Mouse (Mus musculus): ENCODE data around the gene Mrgprf.

Mrgprf gene

DNA sequence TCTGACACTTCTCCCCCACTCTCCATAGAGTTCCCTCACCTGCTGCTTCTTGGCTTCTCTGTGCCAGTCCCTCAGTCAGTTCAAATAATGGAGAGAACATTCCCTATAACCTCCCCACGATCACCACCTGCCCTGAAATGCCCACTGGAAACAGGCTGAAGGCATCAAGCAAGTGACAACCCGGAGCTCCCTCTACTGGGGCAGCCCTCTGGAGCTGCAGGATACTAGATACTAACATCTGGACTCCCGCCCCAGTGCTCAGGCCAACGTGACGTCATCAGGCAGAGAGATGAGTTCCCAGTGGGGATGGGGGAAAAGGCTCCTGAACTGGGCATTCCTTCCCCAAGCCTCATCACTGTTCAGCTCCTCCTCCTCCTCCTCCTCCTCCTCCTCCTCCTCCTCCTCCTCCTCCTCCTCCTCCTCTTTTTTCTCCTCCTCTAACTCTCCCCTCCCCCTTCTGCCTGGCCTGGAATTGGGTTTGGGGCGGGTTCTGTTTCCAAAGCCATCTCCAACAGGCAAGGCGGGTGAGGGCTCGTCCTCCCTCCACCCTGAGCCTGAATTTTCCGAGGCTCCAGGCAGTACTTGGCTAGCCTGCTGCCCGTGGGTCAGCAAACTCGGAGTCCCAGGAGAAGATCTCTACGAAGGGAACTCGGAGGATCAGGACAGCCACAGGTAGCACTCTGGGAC is at the start of gene Mrgprf:
Gene Mrgprf (plus strand): TSS at position 508 of the 687 bp plus-strand sequence.
- TF ChIP-seq POU5F1 (IDR thresholded peaks at IDR 0.05; ENCODE audit: borderline replicate concordance, low read length): no peak
- TF ChIP-seq NANOG (IDR thresholded peaks at IDR 0.05; ENCODE audit: borderline replicate concordance, low read length): no peak
- no peak for TF ChIP-seq CTCF (conservative IDR thresholded peaks at IDR 0.05; ENCODE audit: low read length)
- no peaks in the 10 kb centered on the region for H3K36me3 ChIP-seq (ENCODE audit: insufficient read depth, low read length)
- peaks cover 32% of the 10 kb centered on the region for H3K4me1 ChIP-seq (replicated peaks; ENCODE audit: low read depth, low read length)
- no peak within 1 kb of the TSS for H3K4me3 ChIP-seq (replicated peaks; ENCODE audit: low read length)
- H3K9me3 ChIP-seq (ENCODE audit: low read length): no peaks in the 10 kb centered on the region
- H3K27me3 ChIP-seq (ENCODE audit: insufficient read depth, low read length): no peaks in the 10 kb centered on the region

DNA sequence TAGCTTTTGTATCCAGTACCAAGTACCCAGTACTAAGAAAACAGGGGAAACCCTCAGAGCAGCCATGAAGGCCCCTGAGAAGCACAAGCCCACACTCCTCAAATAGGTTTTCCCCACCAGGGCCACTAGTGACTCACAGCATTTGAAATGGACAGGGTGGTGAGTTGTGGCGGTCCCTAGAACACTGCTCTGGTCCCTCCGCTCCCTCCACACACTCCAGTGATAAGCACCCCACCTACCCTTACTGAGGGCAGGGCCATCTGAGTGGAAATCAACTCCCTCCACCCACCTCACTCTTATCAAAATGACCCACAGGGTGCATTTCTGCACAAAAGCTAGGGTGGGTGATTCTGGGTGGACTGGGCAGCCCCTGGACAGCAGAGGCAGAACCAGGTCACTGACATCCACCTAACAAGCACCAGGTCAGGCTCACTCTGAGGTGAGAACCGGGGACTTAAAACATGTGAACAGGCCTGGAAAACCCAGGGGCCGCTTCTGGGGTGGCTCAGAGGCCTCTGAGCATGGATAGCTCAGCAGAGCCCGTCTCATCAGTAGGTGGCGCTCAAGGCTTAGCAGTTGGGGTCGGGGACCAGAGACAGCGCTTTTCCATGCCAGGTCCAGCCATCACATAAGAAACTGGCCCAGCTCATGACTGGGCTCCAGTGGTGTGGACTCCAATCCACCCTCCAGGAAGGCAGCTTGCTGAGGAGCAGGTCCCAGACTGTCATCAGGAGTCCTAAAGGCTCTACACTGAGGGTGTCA is 47.7 kb upstream of the Mrgprf start:
- Histone ChIP-seq H3K4me3 (replicated peaks; ENCODE audit: low read length) (no peak overlapping the region), H3K9me3 (ENCODE audit: low read length) (0 out of 2 replicates have a peak, but pooled peaks cover 5% of the 10 kb centered on the region), H3K27me3 (ENCODE audit: insufficient read depth, low read length) (no peaks in the 10 kb centered on the region), H3K4me1 (replicated peaks; ENCODE audit: low read depth, low read length) (peaks cover 11% of the 10 kb centered on the region), H3K36me3 (ENCODE audit: insufficient read depth, low read length) (peaks cover 61% of the 10 kb centered on the region)
- TF ChIP-seq NANOG (IDR thresholded peaks at IDR 0.05; ENCODE audit: borderline replicate concordance, low read length) (no peak), CTCF (conservative IDR thresholded peaks at IDR 0.05; ENCODE audit: low read length) (peak; percentile 61), POU5F1 (IDR thresholded peaks at IDR 0.05; ENCODE audit: borderline replicate concordance, low read length) (no peak)

DNA sequence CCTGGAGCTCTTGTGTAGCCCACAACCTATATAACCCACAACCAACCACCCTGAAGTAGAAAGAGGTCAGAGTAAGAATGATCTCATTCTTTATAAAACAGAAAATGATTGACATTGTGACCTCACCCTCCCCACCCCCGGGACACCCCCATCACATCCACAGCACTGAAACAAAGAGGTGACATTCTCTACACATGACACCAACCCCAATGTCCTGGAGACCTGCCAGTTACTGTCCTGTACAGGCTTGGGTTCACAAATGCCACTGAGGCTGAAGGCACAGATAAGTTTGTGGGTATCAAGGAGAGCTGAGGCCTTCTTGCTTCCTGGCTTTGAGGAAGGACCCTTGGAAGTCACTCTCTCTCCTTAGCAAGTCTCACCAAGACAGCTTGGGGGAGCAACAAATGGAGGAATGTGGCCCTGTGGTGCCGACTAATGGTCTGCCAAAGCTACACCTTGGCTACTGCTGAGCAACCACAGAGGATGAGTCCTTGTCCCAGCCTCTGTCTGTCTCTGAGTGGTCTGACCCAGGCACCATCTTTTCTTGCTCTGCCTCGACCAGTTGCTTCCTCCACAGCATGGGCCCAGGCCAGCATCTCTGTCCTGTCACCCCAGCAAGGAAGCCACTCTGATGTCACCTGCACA is 46.5 kb upstream of the Mrgprf start:
- TF ChIP-seq NANOG (IDR thresholded peaks at IDR 0.05; ENCODE audit: borderline replicate concordance, low read length) (no peak), POU5F1 (IDR thresholded peaks at IDR 0.05; ENCODE audit: borderline replicate concordance, low read length) (no peak), CTCF (conservative IDR thresholded peaks at IDR 0.05; ENCODE audit: low read length) (no peak)
- Histone ChIP-seq H3K9me3 (ENCODE audit: low read length) (0 out of 2 replicates have a peak, but pooled peaks cover 5% of the 10 kb centered on the region), H3K4me3 (replicated peaks; ENCODE audit: low read length) (no peak overlapping the region)

GRCm38 (mm10) chr7:145256092-145256491 is 44.5 kb upstream of the Mrgprf start:
- 0 out of 2 replicates have a peak, but pooled peaks cover 5% of the 10 kb centered on the region for H3K9me3 ChIP-seq (ENCODE audit: low read length)
- no peak overlapping the region for H3K4me3 ChIP-seq (replicated peaks; ENCODE audit: low read length)
- TF ChIP-seq NANOG (IDR thresholded peaks at IDR 0.05; ENCODE audit: borderline replicate concordance, low read length): no peak
- no peak for TF ChIP-seq CTCF (conservative IDR thresholded peaks at IDR 0.05; ENCODE audit: low read length)
- no peak for TF ChIP-seq POU5F1 (IDR thresholded peaks at IDR 0.05; ENCODE audit: borderline replicate concordance, low read length)
- H3K36me3 ChIP-seq (ENCODE audit: insufficient read depth, low read length): peaks cover 93% of the 10 kb centered on the region
- no peaks in the 10 kb centered on the region for H3K27me3 ChIP-seq (ENCODE audit: insufficient read depth, low read length)
- H3K4me1 ChIP-seq (replicated peaks; ENCODE audit: low read depth, low read length): peaks cover 6% of the 10 kb centered on the region; the same call in 1 of the 2 replicates

More for the DNA sequence above, 46.5 kb upstream of the Mrgprf start:
- Histone ChIP-seq H3K36me3 (ENCODE audit: insufficient read depth, low read length) (peaks cover 74% of the 10 kb centered on the region), H3K27me3 (ENCODE audit: insufficient read depth, low read length) (no peaks in the 10 kb centered on the region), H3K4me1 (replicated peaks; ENCODE audit: low read depth, low read length) (peaks cover 11% of the 10 kb centered on the region)

GRCm38 (mm10) chr7:145264202-145264601 is 36.4 kb upstream of the Mrgprf start:
- no peaks in the 10 kb centered on the region for H3K9me3 ChIP-seq (ENCODE audit: low read length)
- no peaks in the 10 kb centered on the region for H3K27me3 ChIP-seq (ENCODE audit: insufficient read depth, low read length)
- peaks cover 14% of the 10 kb centered on the region for H3K4me1 ChIP-seq (replicated peaks; ENCODE audit: low read depth, low read length)
- H3K4me3 ChIP-seq (replicated peaks; ENCODE audit: low read length): no peak overlapping the region
- TF ChIP-seq NANOG (IDR thresholded peaks at IDR 0.05; ENCODE audit: borderline replicate concordance, low read length): no peak
- no peak for TF ChIP-seq CTCF (conservative IDR thresholded peaks at IDR 0.05; ENCODE audit: low read length)
- no peak for TF ChIP-seq POU5F1 (IDR thresholded peaks at IDR 0.05; ENCODE audit: borderline replicate concordance, low read length)
- peaks cover 90% of the 10 kb centered on the region for H3K36me3 ChIP-seq (ENCODE audit: insufficient read depth, low read length)

DNA sequence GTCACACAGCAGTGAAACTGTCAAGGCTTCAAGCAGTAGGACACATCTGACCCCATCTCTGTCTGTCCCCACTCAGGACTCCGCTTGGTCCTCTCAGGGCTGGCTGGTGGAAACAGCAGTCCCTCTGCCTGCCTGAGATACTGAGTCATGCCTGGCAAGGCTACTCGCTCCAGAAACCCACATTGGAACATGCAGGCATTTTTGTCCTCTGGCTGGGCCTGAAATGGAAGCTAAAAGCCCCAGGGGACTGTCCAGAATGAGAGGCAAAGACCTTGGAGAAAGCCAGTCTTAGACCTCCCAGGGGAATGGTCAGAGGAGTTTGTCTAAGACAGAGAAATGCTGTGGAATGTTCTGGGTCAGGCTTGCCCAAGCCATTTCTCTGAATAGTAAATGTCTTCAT is 34.6 kb upstream of the Mrgprf start:
- Histone ChIP-seq H3K9me3 (ENCODE audit: low read length) (no peaks in the 10 kb centered on the region), H3K27me3 (ENCODE audit: insufficient read depth, low read length) (no peaks in the 10 kb centered on the region), H3K36me3 (ENCODE audit: insufficient read depth, low read length) (peaks cover 91% of the 10 kb centered on the region), H3K4me3 (replicated peaks; ENCODE audit: low read length) (no peak overlapping the region), H3K4me1 (replicated peaks; ENCODE audit: low read depth, low read length) (peaks cover 14% of the 10 kb centered on the region)
- no peak for TF ChIP-seq NANOG (IDR thresholded peaks at IDR 0.05; ENCODE audit: borderline replicate concordance, low read length)
- TF ChIP-seq POU5F1 (IDR thresholded peaks at IDR 0.05; ENCODE audit: borderline replicate concordance, low read length): no peak
- no peak for TF ChIP-seq CTCF (conservative IDR thresholded peaks at IDR 0.05; ENCODE audit: low read length)

GRCm38 (mm10) chr7:145268890-145269289 is 31.7 kb upstream of the Mrgprf start:
- Histone ChIP-seq H3K36me3 (ENCODE audit: insufficient read depth, low read length) (peaks cover 98% of the 10 kb centered on the region), H3K4me1 (replicated peaks; ENCODE audit: low read depth, low read length) (peaks cover 14% of the 10 kb centered on the region), H3K9me3 (ENCODE audit: low read length) (peaks cover 10% of the 10 kb centered on the region), H3K4me3 (replicated peaks; ENCODE audit: low read length) (no peak overlapping the region), H3K27me3 (ENCODE audit: insufficient read depth, low read length) (no peaks in the 10 kb centered on the region)
- TF ChIP-seq POU5F1 (IDR thresholded peaks at IDR 0.05; ENCODE audit: borderline replicate concordance, low read length): no peak
- TF ChIP-seq NANOG (IDR thresholded peaks at IDR 0.05; ENCODE audit: borderline replicate concordance, low read length): no peak
- TF ChIP-seq CTCF (conservative IDR thresholded peaks at IDR 0.05; ENCODE audit: low read length): no peak

- Histone ChIP-seq H3K4me1 (replicated peaks; ENCODE audit: low read depth, low read length) (peaks cover 14% of the 10 kb centered on the region), H3K4me3 (replicated peaks; ENCODE audit: low read length) (no peak overlapping the region)
Measured at GRCm38 (mm10) chr7:145270955-145271354, 29.7 kb upstream of the Mrgprf start.

More at GRCm38 (mm10) chr7:145270955-145271354, 29.7 kb upstream of the Mrgprf start:
- TF ChIP-seq NANOG (IDR thresholded peaks at IDR 0.05; ENCODE audit: borderline replicate concordance, low read length): no peak
- TF ChIP-seq CTCF (conservative IDR thresholded peaks at IDR 0.05; ENCODE audit: low read length): no peak
- no peak for TF ChIP-seq POU5F1 (IDR thresholded peaks at IDR 0.05; ENCODE audit: borderline replicate concordance, low read length)
- H3K27me3 ChIP-seq (ENCODE audit: insufficient read depth, low read length): no peaks in the 10 kb centered on the region
- peaks cover 98% of the 10 kb centered on the region for H3K36me3 ChIP-seq (ENCODE audit: insufficient read depth, low read length)
- peaks cover 15% of the 10 kb centered on the region for H3K9me3 ChIP-seq (ENCODE audit: low read length)

All from E14TG2a.4 (cell line).